Mouse (Mus musculus) right cerebral cortex, adult 18-20 months (tissue): ENCODE data around the gene Larp1b.
"Not testable (repeated sequence)": the region's sequence is repeated elsewhere in the genome, so short reads cannot be mapped to it uniquely, and the experiment has no call there.

Experiments used
- DNase-seq: peaks from one replicate; pipeline ENCODE4 v3.0.0; 2022; ENCODE audit warnings: mixed read lengths

Gene Larp1b

DNA sequence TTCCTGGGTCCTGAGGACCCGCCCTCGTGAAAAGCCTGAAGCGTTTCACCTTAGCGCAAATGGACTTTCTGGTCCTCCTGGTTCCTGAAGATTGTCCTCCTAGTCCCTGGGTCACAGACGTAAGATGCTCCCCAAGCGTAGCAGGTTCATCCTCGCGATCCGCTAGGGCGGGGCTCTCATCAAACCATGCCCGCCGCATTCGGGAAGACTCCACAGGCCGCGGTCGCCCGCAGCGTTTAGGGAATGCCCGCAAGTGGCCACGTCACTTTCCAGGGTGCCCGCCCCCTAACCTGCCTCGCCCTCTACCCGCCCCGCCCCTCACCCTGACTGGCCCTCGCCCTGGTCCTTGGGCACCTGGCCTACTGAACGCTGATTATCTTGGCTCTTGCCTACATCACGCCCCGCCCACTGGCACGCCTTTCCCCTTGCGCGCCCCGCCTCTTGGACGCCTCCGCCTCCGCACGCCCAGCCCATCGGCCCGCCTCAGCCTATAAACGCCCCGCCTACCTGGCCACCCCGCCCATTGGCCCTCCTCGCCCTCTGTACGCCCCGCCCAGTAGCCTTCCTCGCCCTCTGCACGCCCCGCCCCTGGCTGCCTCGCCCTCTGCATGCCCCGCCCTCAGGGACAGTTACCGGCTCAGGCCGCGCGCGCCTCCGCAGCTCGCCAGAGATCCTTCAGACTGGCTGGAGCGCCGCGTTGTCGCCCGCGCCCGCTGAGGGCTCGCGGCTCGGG lies at the start of gene Larp1b:
Gene Larp1b, plus strand, starts transcription at position 659 of the 733 bp plus-strand sequence.
- peak; percentile 99 for DNase-seq

- DNase-seq: not testable (repeated sequence)
Measured at GRCm38 (mm10) chr3:40902443-40902842, 47.2 kb upstream of the Larp1b start, which contains the start of gene 1700034I23Rik. 1700034I23Rik (minus strand) TSS chr3:40902543.

- no peak for DNase-seq
Measured at GRCm38 (mm10) chr3:40938189-40938588, 11.4 kb upstream of the Larp1b start.

DNA sequence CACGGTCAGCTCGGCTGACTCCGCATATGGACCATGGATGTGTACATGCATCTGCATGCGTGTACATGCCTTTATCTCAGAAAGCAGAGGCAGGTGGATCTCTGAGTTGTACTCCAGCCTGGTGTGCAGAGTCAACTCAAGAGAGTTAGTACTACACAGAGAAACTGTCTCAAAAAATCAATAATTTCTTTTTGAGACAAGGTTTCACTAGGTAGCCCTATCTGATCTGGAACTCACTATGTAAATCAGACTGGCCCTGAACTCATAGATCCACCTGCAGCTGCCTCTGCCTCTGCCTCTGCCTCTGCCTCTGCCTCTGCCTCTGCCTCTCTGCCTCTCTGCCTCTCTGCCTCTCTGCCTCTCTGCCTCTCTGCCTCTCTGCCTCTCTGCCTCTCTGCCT lies 11.0 kb upstream of the Larp1b start:
- no peak for DNase-seq

GRCm38 (mm10) chr3:40939019-40939418 lies 10.6 kb upstream of the Larp1b start:
- DNase-seq: no peak

- DNase-seq: peak; percentile 53
Measured at GRCm38 (mm10) chr3:40949903-40950600, 424 bp downstream of the Larp1b start.

DNA sequence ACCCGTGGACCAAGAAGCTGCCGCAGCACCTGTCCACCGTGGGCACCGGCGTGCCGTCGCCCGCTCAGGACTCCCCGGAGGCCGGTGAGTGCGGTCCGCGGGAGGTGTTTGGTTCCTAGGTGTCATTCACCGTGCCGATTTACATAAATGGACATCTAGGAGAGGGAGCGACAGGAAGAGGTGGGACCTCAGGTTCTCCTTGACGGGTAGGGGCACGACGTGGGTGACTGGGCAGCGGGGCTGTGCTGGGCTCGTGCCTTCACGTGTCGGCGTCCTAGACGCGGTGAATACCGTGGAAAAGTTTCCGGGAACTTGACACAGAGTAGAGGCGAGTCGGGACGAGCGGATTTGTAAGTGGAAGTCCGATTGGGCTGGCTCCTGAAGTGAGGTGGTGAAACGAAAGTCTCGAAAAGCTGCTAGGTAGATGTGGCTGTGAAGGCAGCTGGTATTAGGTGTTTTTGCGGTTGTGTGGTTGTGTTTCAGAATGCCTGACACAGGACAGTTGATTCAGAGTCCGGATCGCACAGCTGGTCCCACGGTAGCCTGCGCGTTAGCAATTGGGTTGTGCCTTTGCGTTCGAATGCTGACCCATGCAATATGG lies 1.1 kb downstream of the Larp1b start:
- peak; percentile 27 for DNase-seq

GRCm38 (mm10) chr3:40951365-40951764 lies 1.7 kb downstream of the Larp1b start:
- no peak for DNase-seq

DNA sequence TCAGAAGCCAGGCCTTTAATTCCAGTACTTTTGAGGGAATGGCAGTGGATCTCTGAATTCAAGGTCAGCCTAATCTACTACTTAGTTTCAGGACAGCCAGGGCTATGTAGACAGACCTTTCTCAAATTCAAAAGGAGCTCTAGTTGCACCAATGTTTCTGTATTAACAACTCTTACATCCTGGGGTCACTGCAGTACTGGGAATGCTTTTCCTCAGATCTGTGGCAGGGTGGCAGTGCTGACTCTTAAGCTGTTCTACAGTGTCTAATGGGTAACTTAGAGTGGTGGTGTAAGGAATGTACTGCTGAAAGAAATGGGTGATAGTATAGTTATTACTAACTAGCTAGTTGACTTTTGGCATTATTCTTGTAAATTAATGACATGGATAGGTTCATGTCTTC lies 3.0 kb downstream of the Larp1b start:
- no peak for DNase-seq

DNA sequence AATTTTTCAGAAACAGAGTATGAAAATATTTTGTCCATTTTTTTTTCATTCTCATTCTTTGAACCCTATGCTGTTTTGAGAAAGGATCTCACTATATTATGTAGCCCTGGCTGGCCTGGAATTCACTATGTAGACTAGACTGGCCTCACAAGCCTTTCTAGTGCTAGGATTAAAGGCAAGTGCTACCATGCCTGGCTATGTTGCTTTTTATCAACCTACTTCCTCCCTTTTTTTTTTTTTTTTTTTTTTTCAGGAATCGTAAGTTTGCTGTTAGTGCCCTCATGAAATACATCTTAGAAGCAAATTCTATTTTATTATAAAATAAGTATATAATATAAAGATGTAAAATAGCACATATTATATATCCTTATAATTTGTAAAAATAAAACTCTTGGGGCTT lies 5.2 kb downstream of the Larp1b start:
- no peak for DNase-seq

DNA sequence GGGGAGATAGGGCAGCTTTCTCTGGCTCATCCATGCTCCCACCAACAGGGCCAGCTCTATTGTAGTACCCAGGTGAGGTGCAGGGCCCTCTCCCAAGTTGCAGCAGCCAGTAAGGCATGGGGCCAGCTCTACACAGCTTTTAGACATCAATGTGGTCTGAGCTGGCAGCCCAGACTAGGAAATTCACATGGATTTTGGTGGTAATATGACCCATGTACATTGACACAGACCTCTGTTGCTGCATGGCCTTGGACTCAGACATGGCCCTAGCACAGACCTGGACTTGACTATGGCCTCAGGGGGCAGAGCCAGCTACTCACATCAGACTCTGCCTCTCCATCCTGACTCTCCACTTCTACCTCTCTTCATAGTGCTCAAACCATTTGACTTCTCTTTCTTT lies 9.2 kb downstream of the Larp1b start:
- no peak for DNase-seq

- no peak for DNase-seq
Measured at GRCm38 (mm10) chr3:40980758-40981157, 31.1 kb downstream of the Larp1b start.

- no peak for DNase-seq
Measured at GRCm38 (mm10) chr3:40987539-40987938, 37.9 kb downstream of the Larp1b start.

DNA sequence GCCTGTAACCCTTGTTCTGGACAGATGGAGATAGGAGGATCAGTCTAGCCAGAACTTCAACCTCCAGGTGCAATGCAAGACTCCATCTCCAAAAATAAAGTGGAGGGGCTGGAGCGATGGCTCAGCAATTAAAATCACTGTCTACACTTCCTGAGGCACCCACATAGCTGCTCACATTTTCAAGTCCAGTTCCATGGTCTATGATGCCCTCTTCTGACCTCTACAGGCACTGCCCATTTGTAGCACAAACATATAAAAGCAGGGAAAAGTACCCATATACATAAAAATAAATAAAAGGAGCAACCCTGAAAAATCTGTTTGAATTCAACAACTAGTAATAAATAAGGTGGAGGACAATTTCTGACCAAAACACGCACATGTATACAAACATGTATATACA lies 39.1 kb downstream of the Larp1b start:
- no peak for DNase-seq

DNA sequence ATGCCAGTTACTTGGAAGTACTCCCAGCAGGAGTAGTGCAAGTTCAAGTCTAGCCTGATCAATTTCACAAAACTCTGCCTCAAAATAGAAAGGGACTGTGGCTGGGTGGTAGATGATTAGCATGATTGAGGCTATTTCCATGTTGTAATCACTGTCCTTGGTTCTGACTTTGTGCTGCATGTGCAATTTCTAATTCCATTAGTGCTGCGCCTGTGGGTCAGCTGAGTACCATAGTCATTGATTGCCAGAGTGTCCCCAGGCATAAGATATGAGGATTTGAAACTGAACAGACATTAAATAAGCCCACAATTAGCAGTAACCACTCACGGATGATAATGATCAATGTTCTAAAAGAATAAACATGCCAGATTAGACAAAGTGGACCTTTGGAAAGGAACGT lies 41.9 kb downstream of the Larp1b start:
- DNase-seq: no peak

DNA sequence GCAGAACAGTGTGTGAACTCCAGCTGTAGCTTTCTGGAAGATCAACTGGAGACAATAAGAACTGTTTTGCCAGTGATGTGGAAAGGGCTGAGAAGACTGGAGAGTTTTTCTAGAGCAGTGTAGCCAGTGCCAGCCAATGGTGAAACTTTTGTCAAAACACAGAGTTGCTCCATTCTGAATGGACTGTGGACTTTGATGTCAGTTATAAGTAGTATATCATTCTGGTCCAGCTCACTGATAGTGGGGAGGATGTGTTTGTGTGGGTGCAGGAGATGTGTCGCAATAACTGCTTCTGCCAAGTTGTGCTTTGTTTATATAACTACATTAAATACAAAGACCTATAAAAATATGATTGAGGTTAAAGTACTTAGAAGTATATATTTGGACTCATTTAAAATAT lies 45.5 kb downstream of the Larp1b start:
- DNase-seq: peak; percentile 1

DNA sequence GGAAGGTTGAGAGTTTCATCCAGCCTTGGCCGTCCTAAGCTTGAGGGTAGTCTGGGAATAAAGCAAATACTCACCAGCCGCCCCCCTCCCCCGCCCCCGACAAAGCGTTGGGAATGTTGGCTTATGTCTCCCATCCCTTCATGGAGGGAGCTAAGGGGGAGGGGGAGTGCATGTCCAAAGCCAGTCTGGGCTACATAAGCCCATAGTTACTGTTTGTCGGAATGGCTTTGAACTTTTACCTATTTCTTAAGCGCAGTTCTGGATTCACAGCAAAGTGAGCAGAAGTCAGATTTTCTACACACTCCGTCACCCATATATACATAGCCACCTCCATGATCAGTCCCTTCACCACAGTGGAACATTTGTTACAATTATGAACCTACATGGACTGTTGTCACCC lies 59.7 kb downstream of the Larp1b start:
- no peak for DNase-seq

GRCm38 (mm10) chr3:41009990-41010389 lies 60.4 kb downstream of the Larp1b start:
- no peak for DNase-seq

DNA sequence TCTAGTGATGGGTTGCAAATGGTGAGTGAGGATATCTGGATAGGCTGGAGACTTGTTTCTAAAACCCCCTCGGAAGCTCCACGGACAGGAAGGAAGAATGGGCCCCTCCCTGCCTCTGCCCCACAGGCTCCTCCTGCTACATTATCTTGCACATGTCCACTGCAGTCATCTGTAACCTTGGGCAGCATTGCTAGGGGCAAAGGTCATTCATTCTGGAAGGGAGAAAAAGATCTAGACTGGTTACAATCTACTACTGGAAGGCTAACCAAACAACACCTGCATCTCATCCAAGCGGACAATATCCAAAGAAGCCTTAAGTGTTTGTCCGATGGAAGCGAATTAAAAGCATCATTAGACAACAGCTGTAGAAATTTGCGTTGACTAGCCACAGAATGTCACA lies 61.1 kb downstream of the Larp1b start:
- DNase-seq: no peak

DNA sequence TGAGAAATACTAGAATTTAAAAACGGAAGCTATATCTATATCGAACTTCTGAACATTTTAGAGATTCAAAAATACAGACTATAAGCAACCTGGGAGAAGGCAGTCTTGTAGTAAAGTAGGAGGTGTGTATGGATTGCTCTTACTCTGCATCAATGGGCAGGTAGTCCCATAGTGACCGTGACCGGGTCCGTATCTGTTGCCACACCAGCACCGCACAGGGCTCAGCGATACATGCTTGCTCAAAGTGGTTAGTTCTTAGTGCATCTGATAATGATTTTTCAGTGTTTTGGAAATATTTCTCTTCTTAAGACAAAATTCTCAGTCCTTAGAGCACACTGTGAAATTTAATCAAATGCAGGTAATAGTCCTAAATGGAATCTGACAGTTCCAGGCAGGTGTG lies 62.8 kb downstream of the Larp1b start:
- DNase-seq: no peak

DNA sequence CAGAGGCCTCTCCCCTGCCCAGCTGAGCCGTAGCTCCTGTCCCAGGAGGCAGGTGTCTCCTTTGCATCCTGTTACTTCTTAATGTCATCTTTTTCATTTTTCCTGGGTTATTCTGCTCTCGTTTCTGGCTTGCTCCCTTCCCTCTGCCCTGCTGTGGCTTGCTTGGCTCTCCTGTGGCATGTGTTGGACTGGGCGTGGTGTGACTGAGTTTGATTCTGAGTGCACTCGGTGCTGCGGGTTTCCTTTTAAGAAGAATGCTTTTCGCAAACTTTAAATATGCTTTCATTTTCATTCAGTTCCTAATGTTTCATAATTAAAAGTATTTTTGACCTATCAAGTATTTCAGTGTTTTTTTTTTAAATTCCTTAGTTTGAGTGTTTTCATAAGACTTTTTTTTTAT lies 65.3 kb downstream of the Larp1b start:
- no peak for DNase-seq

DNA sequence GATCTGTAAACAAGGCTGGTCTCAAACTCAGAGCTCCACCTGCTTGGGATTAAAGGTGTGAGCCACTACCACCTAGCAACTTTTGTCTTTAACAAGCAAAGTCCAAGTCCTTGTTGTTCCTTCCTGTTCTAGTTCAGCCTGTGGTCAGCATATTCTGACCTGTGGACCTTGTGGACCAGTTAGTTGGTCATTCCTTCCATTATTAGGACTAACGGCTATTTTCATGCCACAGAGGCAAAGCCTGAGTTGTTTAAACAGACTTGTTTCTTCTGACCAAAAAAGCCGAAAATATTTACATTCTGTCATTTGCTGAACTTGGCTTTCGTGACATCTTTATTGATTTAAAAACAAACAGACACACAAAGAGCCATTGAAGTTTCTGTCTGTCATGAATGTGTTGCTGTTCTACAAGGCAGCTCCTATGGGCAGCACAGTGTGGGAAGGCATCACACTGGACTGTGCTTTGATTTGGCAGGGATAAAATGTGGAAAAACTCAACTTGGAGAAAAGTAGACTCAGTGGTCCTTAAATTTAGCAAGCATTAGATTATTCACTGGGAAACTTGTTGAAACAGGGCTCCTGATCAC lies 68.5 kb downstream of the Larp1b start:
- DNase-seq: no peak

GRCm38 (mm10) chr3:41020687-41021086 lies 71.1 kb downstream of the Larp1b start:
- no peak for DNase-seq

DNA sequence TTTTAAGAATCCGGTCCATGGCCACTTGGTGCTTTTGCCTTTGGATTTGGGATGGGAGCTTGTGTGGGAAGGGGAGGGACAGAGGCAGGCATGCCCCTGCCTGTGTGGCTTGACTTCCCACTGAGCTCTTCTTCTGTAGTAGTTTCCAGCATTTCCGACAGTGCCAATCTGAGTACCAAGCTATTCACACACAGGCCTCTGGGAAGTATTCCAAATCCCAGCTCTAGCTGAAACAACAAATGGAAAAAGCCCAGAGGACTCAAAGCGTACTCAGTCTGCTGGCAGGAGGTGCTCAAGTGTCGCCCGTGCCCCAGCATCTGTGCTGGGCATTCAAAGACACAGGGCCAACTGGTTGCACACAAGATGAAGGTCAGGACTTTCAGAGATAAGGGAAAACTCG lies 72.4 kb downstream of the Larp1b start:
- DNase-seq: peak; percentile 55
